Mouse (Mus musculus) liver, adult 2 months (tissue): ENCODE measurements around the gene Gm21887.
"Not testable (repeated sequence)": the region's sequence is repeated elsewhere in the genome, so short reads cannot be mapped to it uniquely, and the experiment has no call there.

ENCODE experiments used
- CTCF ChIP-seq: fragments of 200-500 bp; IDR thresholded peaks from 2 replicates; pipeline ENCODE4 v1.5.1; 2011; ENCODE audit warnings: low read depth, low read length, control low read depth
- POLR2A ChIP-seq: fragments of 200-500 bp; IDR thresholded peaks from 2 replicates; pipeline ENCODE4 v1.6.1; 2011; ENCODE audit warnings: low read length, control low read depth; ENCODE audit not compliant: insufficient read depth; ENCODE audit errors: extremely low read depth

- TF ChIP-seq CTCF, POLR2A: not testable (repeated sequence)
Measured at GRCm38 (mm10) chrX:169972131-169972530, 37.3 kb upstream of the Gm21887 start.
